Mouse (Mus musculus): ENCODE data around the gene Srgap2. TPM values are rescaled to one million over a fixed set of nuclear protein-coding genes. Genes with fewer than 3 reads are reported as not detected.
A peak's percentile ranks its signal among the peaks of the same experiment; 100 is the strongest.
"Not testable (repeated sequence)": the region's sequence is repeated elsewhere in the genome, so short reads cannot be mapped to it uniquely, and the experiment has no call there.

Gene Srgap2
- total and polyA plus RNA-seq, 2 experiments = 6.6 to 7.4 TPM

DNA sequence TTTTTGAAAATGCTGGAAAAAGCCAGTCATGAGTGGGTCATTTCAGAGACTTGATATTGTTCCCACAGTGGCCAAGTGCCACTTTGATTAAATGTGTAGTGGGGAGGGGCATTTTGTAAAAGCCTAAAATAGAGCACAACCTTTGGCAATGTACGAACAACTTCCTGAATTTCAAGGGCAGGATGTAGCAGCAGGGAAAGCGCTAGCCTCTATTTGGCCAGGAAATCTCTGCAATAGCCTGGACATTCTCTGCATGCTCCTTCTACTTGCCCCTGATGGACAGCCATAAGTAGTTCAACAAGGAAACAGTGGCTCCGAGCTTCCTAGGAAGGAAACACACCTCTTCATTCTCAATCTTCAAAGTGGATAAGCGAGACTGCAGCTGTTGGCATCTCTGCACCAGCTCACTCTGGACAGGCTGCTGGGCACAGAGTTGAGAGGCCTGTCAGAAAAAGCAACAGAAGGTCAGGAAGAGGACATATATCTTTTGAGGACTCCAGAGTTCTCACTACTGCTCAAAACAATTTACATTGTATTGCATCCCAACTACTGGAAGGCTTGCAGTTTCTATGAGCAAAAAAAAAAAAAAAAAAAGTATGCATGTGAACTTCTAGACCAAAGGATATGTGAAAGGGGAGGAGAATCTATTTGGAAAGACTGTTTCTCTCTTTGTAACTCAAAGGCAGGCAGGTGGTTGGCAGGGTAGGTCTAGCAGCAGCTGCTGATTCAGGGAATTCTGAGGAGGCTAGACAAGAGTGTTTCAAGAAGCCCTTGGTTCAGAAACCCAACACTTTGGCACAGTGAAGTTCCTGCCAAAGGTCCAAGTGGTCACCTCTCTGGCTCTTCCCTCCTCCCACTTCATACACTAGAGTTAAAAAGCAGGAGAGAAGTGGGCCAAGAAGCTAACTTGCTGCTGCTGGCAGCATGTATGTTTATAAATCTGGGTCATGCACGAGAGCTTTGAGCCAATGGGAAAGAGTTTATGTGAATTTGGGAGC is 181.4 kb downstream of the Srgap2 start:
- no peak overlapping the region for H3K4me3 ChIP-seq (ENCODE audit: insufficient read depth, low read depth, low read length)
- WGBS = 56% methylated on average over 5 of the region's 5 CpGs
- H3K9ac ChIP-seq (ENCODE audit: low read depth, low read length) = no peak overlapping the region
- H3K4me1 ChIP-seq (ENCODE audit: control insufficient read depth, insufficient read depth, low read length) = peaks cover 12% of the 10 kb centered on the region
- H3K27ac ChIP-seq (replicated peaks; ENCODE audit: insufficient read depth, low read depth, low read length) = peak overlapping the region; percentile 13; the same call in 1 of the 2 replicates
- peaks cover 16% of the 10 kb centered on the region for H3K36me3 ChIP-seq (ENCODE audit: control insufficient read depth, insufficient read depth, low read length)
- no peaks in the 10 kb centered on the region for H3K27me3 ChIP-seq (ENCODE audit: control insufficient read depth, insufficient read depth, low read length)
- peak; percentile 18 for DNase-seq (ENCODE audit: extremely low read depth, low read depth, low spot score)
- TF ChIP-seq POLR2A (IDR thresholded peaks at IDR 0.05; ENCODE audit: extremely low read depth, insufficient read depth, low read length) (no peak), CTCF (IDR thresholded peaks at IDR 0.05; ENCODE audit: low read depth, low read length) (no peak)
- H3K79me2 ChIP-seq (ENCODE audit: control insufficient read depth, insufficient read depth, low read length) = no peaks in the 10 kb centered on the region

- Histone ChIP-seq H3K79me2 (ENCODE audit: control insufficient read depth, insufficient read depth, low read length) (no peaks in the 10 kb centered on the region), H3K27ac (replicated peaks; ENCODE audit: insufficient read depth, low read depth, low read length) (no peak overlapping the region), H3K4me3 (ENCODE audit: insufficient read depth, low read depth, low read length) (no peak overlapping the region), H3K9ac (ENCODE audit: low read depth, low read length) (no peak overlapping the region), H3K27me3 (ENCODE audit: control insufficient read depth, insufficient read depth, low read length) (no peaks in the 10 kb centered on the region), H3K4me1 (ENCODE audit: control insufficient read depth, insufficient read depth, low read length) (peaks cover 12% of the 10 kb centered on the region), H3K36me3 (ENCODE audit: control insufficient read depth, insufficient read depth, low read length) (peaks cover 14% of the 10 kb centered on the region)
- peak; percentile 33 for DNase-seq (ENCODE audit: extremely low read depth, low read depth, low spot score)
- 15% methylated on average over 2 of the region's 2 CpGs for WGBS
- 0 out of 2 replicates have a peak, but pooled peaks have one; percentile 20 for TF ChIP-seq CTCF (IDR thresholded peaks at IDR 0.05; ENCODE audit: low read depth, low read length)
- TF ChIP-seq POLR2A (IDR thresholded peaks at IDR 0.05; ENCODE audit: extremely low read depth, insufficient read depth, low read length) = no peak
These were observed 182.5 kb downstream of the Srgap2 start for GRCm38 (mm10) chr1:131344691-131345090.

DNA sequence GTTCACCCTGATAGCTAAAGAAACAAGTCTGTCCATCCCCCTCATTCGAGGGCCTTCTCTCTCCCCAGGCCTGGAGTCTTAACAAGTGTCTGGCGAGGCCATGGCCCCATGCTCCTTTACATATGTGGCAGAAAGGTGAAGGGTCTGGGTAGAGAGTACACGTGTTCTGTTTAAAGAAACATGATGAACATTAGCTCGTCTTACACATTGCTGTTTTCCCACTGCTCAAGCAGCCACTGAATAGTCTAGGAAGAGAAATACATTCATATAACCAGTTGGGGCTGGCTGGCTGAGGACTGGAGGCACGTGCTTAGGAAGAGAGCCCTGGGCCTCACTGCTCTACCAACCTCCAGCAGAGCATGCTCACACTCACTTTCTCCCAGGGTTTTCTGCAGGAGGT is 191.1 kb downstream of the Srgap2 start:
- DNase-seq (ENCODE audit: extremely low read depth, low read depth, low spot score) = no peak
- H3K9ac ChIP-seq (ENCODE audit: low read depth, low read length) = no peak overlapping the region
- H3K36me3 ChIP-seq (ENCODE audit: control insufficient read depth, insufficient read depth, low read length) = peaks cover 21% of the 10 kb centered on the region
- H3K4me3 ChIP-seq (ENCODE audit: insufficient read depth, low read depth, low read length) = no peak overlapping the region
- no peaks in the 10 kb centered on the region for H3K4me1 ChIP-seq (ENCODE audit: control insufficient read depth, insufficient read depth, low read length)
- H3K27ac ChIP-seq (replicated peaks; ENCODE audit: insufficient read depth, low read depth, low read length) = no peak overlapping the region
- H3K27me3 ChIP-seq (ENCODE audit: control insufficient read depth, insufficient read depth, low read length) = no peaks in the 10 kb centered on the region
- TF ChIP-seq CTCF (IDR thresholded peaks at IDR 0.05; ENCODE audit: low read depth, low read length) = no peak
- no peak for TF ChIP-seq POLR2A (IDR thresholded peaks at IDR 0.05; ENCODE audit: extremely low read depth, insufficient read depth, low read length)
- WGBS = 87% methylated on average over 5 of the region's 5 CpGs
- no peaks in the 10 kb centered on the region for H3K79me2 ChIP-seq (ENCODE audit: control insufficient read depth, insufficient read depth, low read length)

- Histone ChIP-seq H3K27me3 (ENCODE audit: control insufficient read depth, insufficient read depth, low read length) (no peaks in the 10 kb centered on the region), H3K27ac (replicated peaks; ENCODE audit: insufficient read depth, low read depth, low read length) (no peak overlapping the region), H3K36me3 (ENCODE audit: control insufficient read depth, insufficient read depth, low read length) (peaks cover 23% of the 10 kb centered on the region), H3K4me3 (ENCODE audit: insufficient read depth, low read depth, low read length) (no peak overlapping the region), H3K4me1 (ENCODE audit: control insufficient read depth, insufficient read depth, low read length) (no peaks in the 10 kb centered on the region), H3K9ac (ENCODE audit: low read depth, low read length) (no peak overlapping the region), H3K79me2 (ENCODE audit: control insufficient read depth, insufficient read depth, low read length) (no peaks in the 10 kb centered on the region)
- no peak for DNase-seq (ENCODE audit: extremely low read depth, low read depth, low spot score)
- TF ChIP-seq POLR2A (IDR thresholded peaks at IDR 0.05; ENCODE audit: extremely low read depth, insufficient read depth, low read length) (no peak), CTCF (IDR thresholded peaks at IDR 0.05; ENCODE audit: low read depth, low read length) (no peak)
- 78% methylated on average over 3 of the region's 3 CpGs for WGBS
These were observed 191.5 kb downstream of the Srgap2 start for GRCm38 (mm10) chr1:131335604-131336003.

GRCm38 (mm10) chr1:131331180-131331579 is 196.0 kb downstream of the Srgap2 start:
- WGBS = 95% methylated on average over 1 of the region's 1 CpGs
- H3K36me3 ChIP-seq (ENCODE audit: control insufficient read depth, insufficient read depth, low read length) = peaks cover 24% of the 10 kb centered on the region
- no peaks in the 10 kb centered on the region for H3K79me2 ChIP-seq (ENCODE audit: control insufficient read depth, insufficient read depth, low read length)
- no peaks in the 10 kb centered on the region for H3K4me1 ChIP-seq (ENCODE audit: control insufficient read depth, insufficient read depth, low read length)
- H3K27ac ChIP-seq (replicated peaks; ENCODE audit: insufficient read depth, low read depth, low read length) = no peak overlapping the region
- no peak for DNase-seq (ENCODE audit: extremely low read depth, low read depth, low spot score)
- H3K27me3 ChIP-seq (ENCODE audit: control insufficient read depth, insufficient read depth, low read length) = no peaks in the 10 kb centered on the region
- TF ChIP-seq CTCF (IDR thresholded peaks at IDR 0.05; ENCODE audit: low read depth, low read length) = no peak
- no peak overlapping the region for H3K9ac ChIP-seq (ENCODE audit: low read depth, low read length)
- H3K4me3 ChIP-seq (ENCODE audit: insufficient read depth, low read depth, low read length) = no peak overlapping the region

DNA sequence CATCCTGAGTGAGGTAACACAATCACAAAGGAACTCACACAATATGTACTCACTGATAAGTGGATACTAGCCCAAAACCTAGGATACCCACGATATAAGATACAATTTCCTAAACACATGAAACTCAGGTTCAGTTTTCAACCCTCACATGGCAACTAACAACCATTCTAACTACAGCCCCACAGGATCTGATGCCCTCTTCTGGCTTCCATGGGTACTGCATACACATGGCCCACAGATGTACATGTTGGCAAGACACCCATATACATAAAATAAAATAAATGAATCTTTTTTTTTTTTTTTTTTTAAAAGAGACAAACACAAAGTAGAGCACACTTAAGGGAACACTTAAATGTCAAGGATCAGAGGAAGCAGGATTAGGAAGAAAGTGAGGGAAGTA is 198.1 kb downstream of the Srgap2 start:
- peak; percentile 16 for DNase-seq (ENCODE audit: extremely low read depth, low read depth, low spot score)
- TF ChIP-seq CTCF (IDR thresholded peaks at IDR 0.05; ENCODE audit: low read depth, low read length) = peak; percentile 39; the same call in 1 of the 2 replicates
- H3K4me1 ChIP-seq (ENCODE audit: control insufficient read depth, insufficient read depth, low read length); H3K79me2 ChIP-seq (ENCODE audit: control insufficient read depth, insufficient read depth, low read length); H3K9ac ChIP-seq (ENCODE audit: low read depth, low read length); H3K27ac ChIP-seq (replicated peaks; ENCODE audit: insufficient read depth, low read depth, low read length); H3K4me3 ChIP-seq (ENCODE audit: insufficient read depth, low read depth, low read length); H3K27me3 ChIP-seq (ENCODE audit: control insufficient read depth, insufficient read depth, low read length): not testable (repeated sequence)
- 100% methylated on average over 1 of the region's 1 CpGs for WGBS
- H3K36me3 ChIP-seq (ENCODE audit: control insufficient read depth, insufficient read depth, low read length) = peaks cover 26% of the 10 kb centered on the region
